Mouse (Mus musculus) liver, postnatal 0 days (tissue): Measurements from ENCODE around the gene Pitpnb.

Source experiments
- CTCF ChIP-seq: sonication (generic); IDR thresholded peaks from 2 replicates; pipeline ENCODE4 v1.5.1; 2016; ENCODE audit warnings: antibody characterized with exemption, low read depth
- EP300 ChIP-seq: IDR thresholded peaks from 2 replicates; pipeline ENCODE4 v1.6.1; 2016; ENCODE audit warnings: antibody characterized with exemption, low read depth, mild to moderate bottlenecking

DNA sequence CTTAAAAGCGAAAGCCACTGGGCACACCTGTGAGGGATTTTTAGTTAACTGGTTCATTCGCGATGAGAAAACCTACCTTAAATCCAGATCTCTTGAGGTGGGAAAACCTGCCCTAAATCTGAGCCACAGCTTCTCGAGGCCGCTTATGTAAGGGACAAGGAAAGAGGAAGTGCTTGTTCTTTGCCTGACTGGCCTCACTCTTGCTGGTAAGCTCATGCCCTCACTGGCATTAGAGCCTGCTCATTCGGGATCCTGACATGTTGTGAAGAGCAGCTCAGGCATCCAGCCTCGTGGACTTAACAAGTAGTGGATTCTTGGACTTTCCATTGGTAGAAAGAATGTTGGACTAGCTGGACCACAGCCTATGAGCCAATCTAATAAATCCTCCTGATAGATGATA lies 28.8 kb upstream of the Pitpnb start:
- no peak for TF ChIP-seq CTCF
- no peak for TF ChIP-seq EP300
